Mouse (Mus musculus): ENCODE measurements around the gene Cdhr5. TPM values are rescaled to one million over a fixed set of nuclear protein-coding genes. Genes with fewer than 3 reads are reported as not detected.
A peak's percentile ranks its signal among the peaks of the same experiment; 100 is the strongest.

The Cdhr5 gene
- polyA plus RNA-seq, 1 experiment from 2014 or later = not detected

DNA sequence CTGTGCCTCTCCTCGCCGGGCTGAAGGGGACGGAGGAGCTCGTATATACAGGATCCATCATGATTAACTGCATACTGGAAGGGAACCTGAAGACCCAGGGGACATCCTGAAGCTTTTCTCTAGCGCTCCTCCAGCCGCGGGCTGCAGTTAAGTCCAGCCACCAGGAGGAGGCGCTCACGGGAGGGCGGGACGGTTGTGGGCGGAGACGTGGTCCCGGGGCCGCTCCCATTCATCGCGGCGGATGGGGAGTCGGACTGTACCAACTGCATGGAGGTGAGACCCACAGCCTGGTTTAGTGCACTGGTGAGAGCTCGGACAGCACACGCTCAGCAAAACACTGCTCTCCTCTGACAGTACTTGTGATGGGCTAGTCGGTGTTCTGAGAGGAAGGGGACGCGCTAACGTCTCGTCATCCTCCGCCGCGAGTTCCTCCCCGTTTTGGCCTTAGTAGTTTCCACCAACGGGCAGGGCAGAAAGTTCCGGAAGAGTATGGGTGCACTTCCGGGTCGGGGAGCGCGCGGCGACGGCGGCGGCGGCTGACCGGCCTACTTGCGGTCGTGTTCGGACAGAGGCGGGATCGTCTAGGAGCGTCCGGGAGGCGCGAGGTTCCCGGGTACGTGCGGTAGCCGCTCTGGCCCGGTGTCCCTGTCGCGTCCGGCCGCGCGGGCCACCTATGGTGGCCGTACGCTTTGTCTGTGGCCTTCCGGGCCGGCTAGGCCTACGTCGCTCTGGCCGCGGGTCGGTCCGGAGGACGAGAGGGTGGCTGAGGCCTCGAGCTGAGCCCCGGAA, 48.1 kb downstream of the Cdhr5 start, which contains the start of gene Phrf1:
Phrf1 (plus strand) TSS at position 506 of the 789 bp plus-strand sequence.
- H3K36me3 ChIP-seq (replicated peaks; ENCODE audit: control insufficient read depth, insufficient read depth, low read depth, low read length) = peaks cover 9% of the 10 kb centered on the region
- peak within 1 kb of the TSS; percentile 75 for H3K27ac ChIP-seq (replicated peaks; ENCODE audit: low read depth, low read length)
- no peaks in the 10 kb centered on the region for H3K9me3 ChIP-seq (replicated peaks; ENCODE audit: control insufficient read depth, low read length)
- H3K9ac ChIP-seq (replicated peaks; ENCODE audit: low read length) = peak within 1 kb of the TSS; percentile 98
- ATAC-seq (replicated peaks; ENCODE audit: insufficient number of reproducible peaks, low FRiP score, low TSS enrichment, low read depth) (peak; percentile 89), DNase-seq (ENCODE audit: low spot score) (peak; percentile 92)
- H3K4me1 ChIP-seq (ENCODE audit: control insufficient read depth, insufficient read depth, low read length) = no peaks in the 10 kb centered on the region
- H3K4me3 ChIP-seq (ENCODE audit: low read depth, low read length) = peak within 1 kb of the TSS; percentile 100
- H3K4me2 ChIP-seq (ENCODE audit: low read depth, low read length) = peak within 1 kb of the TSS; percentile 89
- no peaks in the 10 kb centered on the region for H3K27me3 ChIP-seq (ENCODE audit: control insufficient read depth, insufficient read depth, low read length)
- WGBS = under 1% methylated on average over 76 of the region's 76 CpGs

DNA sequence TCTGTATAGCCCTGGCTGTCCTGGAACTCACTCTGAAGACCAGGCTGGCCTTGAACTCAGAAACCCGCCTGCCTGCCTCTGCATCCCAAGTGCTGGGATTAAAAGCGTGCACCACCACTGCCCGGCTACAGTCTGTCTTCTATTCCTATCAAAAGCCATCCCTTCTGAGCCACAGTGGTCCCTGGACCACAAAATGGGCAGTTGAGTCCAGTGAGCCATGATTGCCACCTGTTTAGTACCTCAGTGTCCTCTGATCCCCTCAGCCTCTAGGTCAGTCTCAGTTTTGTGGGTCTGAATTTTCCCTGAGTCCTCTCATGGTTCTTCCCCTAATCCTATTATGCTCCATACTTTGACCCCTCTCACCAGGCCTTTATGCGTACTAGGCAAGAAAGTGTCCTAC, 48.8 kb downstream of the Cdhr5 start:
- DNase-seq (ENCODE audit: low spot score) (no peak), ATAC-seq (replicated peaks; ENCODE audit: insufficient number of reproducible peaks, low FRiP score, low TSS enrichment, low read depth) (no peak)
- H3K27ac ChIP-seq (replicated peaks; ENCODE audit: low read depth, low read length) = no peak overlapping the region
- H3K4me1 ChIP-seq (ENCODE audit: control insufficient read depth, insufficient read depth, low read length) = no peaks in the 10 kb centered on the region
- H3K4me2 ChIP-seq (ENCODE audit: low read depth, low read length) = no peak overlapping the region
- H3K9me3 ChIP-seq (replicated peaks; ENCODE audit: control insufficient read depth, low read length) = no peaks in the 10 kb centered on the region
- no peaks in the 10 kb centered on the region for H3K27me3 ChIP-seq (ENCODE audit: control insufficient read depth, insufficient read depth, low read length)
- peaks cover 7% of the 10 kb centered on the region for H3K36me3 ChIP-seq (replicated peaks; ENCODE audit: control insufficient read depth, insufficient read depth, low read depth, low read length)
- WGBS = 72% methylated on average over 4 of the region's 4 CpGs
- H3K9ac ChIP-seq (replicated peaks; ENCODE audit: low read length) = no peak overlapping the region
- H3K4me3 ChIP-seq (ENCODE audit: low read depth, low read length) = no peak overlapping the region

DNA sequence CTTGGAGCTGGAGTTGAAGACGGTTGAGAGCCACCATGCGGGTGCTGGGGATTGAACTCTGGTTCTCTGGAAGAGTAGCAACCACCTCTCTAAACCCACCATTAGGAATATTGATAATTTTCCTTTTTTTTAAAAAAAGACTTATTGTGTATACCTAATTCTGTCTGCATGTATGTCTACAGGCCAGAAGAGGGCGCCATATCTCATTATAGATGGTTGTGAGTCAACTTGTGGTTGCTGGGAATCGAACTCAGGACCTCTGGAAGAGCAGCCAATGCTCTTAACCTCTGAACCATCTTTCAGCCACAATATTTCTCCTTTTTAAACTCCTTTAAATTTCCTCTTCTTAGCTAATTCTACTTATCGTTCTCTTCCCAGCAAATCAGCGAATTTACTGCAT, 50.1 kb downstream of the Cdhr5 start:
- no peak overlapping the region for H3K4me3 ChIP-seq (ENCODE audit: low read depth, low read length)
- H3K9me3 ChIP-seq (replicated peaks; ENCODE audit: control insufficient read depth, low read length) = no peaks in the 10 kb centered on the region
- no peak overlapping the region for H3K27ac ChIP-seq (replicated peaks; ENCODE audit: low read depth, low read length)
- no peak for DNase-seq (ENCODE audit: low spot score)
- peaks cover 6% of the 10 kb centered on the region; the same call in 1 of the 2 replicates for H3K4me1 ChIP-seq (ENCODE audit: control insufficient read depth, insufficient read depth, low read length)
- WGBS = 79% methylated on average over 6 of the region's 6 CpGs
- no peak overlapping the region for H3K4me2 ChIP-seq (ENCODE audit: low read depth, low read length)
- H3K36me3 ChIP-seq (replicated peaks; ENCODE audit: control insufficient read depth, insufficient read depth, low read depth, low read length) = no peaks in the 10 kb centered on the region; the same call in 1 of the 2 replicates
- ATAC-seq (replicated peaks; ENCODE audit: insufficient number of reproducible peaks, low FRiP score, low TSS enrichment, low read depth) = no peak
- no peaks in the 10 kb centered on the region for H3K27me3 ChIP-seq (ENCODE audit: control insufficient read depth, insufficient read depth, low read length)
- no peak overlapping the region for H3K9ac ChIP-seq (replicated peaks; ENCODE audit: low read length)

DNA sequence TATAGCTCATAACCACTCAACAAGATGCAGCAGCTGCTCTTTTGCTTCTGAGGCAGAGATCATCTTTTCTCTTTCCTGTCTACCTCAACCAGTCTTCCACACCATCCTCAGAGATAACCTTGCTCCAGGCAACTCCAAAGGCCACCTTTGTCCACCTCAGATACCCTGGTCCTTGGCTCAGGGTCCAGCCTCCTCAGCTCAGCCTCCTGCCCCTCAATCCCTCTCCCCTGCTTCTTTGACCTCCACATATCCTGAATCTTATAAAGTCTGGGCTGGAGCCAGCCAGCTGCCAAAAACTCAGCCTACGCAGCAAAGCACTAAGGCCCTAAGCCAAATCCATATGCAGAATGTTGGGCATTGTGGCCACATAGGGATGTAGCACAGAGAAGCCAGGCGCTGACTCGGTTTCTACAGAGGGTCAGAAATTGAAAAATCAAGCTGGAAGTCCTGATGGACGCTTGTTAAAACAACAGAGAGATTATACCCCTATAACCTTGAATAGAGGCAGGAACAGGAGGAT, 53.8 kb downstream of the Cdhr5 start:
- Histone ChIP-seq H3K4me2 (ENCODE audit: low read depth, low read length) (no peak overlapping the region), H3K4me3 (ENCODE audit: low read depth, low read length) (no peak overlapping the region), H3K36me3 (replicated peaks; ENCODE audit: control insufficient read depth, insufficient read depth, low read depth, low read length) (no peaks in the 10 kb centered on the region), H3K9me3 (replicated peaks; ENCODE audit: control insufficient read depth, low read length) (no peaks in the 10 kb centered on the region), H3K27me3 (ENCODE audit: control insufficient read depth, insufficient read depth, low read length) (no peaks in the 10 kb centered on the region), H3K4me1 (ENCODE audit: control insufficient read depth, insufficient read depth, low read length) (peaks cover 6% of the 10 kb centered on the region; the same call in 1 of the 2 replicates), H3K9ac (replicated peaks; ENCODE audit: low read length) (no peak overlapping the region; the same call in 1 of the 2 replicates), H3K27ac (replicated peaks; ENCODE audit: low read depth, low read length) (0 out of 2 replicates have a peak overlapping the region, but pooled peaks have one; percentile 59)
- DNase-seq (ENCODE audit: low spot score) = no peak
- no peak for ATAC-seq (replicated peaks; ENCODE audit: insufficient number of reproducible peaks, low FRiP score, low TSS enrichment, low read depth)
- 89% methylated on average over 4 of the region's 4 CpGs for WGBS

DNA sequence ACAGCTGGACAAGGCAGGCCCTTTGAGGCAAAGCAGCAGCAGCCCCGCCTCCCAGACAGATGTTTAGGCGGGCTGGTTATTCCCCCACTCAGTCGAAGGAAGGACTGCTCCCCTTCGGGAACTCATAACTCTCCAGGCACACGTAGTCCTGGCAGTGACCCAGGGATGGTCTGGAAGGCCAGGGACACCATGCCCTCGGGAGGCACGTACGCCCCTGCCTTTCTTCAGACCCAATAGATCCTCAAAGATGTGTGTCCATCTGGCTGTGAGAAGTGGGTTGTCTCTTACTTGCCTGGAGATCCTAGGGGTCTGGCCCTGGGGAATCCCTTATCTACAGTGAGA, 54.5 kb downstream of the Cdhr5 start:
- Histone ChIP-seq H3K4me1 (ENCODE audit: control insufficient read depth, insufficient read depth, low read length) (peaks cover 6% of the 10 kb centered on the region; the same call in 1 of the 2 replicates), H3K9ac (replicated peaks; ENCODE audit: low read length) (peak overlapping the region; percentile 54), H3K4me2 (ENCODE audit: low read depth, low read length) (peak overlapping the region; percentile 54), H3K4me3 (ENCODE audit: low read depth, low read length) (peak overlapping the region; percentile 22), H3K27me3 (ENCODE audit: control insufficient read depth, insufficient read depth, low read length) (no peaks in the 10 kb centered on the region), H3K9me3 (replicated peaks; ENCODE audit: control insufficient read depth, low read length) (no peaks in the 10 kb centered on the region), H3K36me3 (replicated peaks; ENCODE audit: control insufficient read depth, insufficient read depth, low read depth, low read length) (no peaks in the 10 kb centered on the region), H3K27ac (replicated peaks; ENCODE audit: low read depth, low read length) (peak overlapping the region; percentile 59)
- DNase-seq (ENCODE audit: low spot score) (no peak), ATAC-seq (replicated peaks; ENCODE audit: insufficient number of reproducible peaks, low FRiP score, low TSS enrichment, low read depth) (0 out of 2 replicates have a peak, but pooled peaks have one; percentile 1)
- 14% methylated on average over 8 of the region's 8 CpGs for WGBS

DNA sequence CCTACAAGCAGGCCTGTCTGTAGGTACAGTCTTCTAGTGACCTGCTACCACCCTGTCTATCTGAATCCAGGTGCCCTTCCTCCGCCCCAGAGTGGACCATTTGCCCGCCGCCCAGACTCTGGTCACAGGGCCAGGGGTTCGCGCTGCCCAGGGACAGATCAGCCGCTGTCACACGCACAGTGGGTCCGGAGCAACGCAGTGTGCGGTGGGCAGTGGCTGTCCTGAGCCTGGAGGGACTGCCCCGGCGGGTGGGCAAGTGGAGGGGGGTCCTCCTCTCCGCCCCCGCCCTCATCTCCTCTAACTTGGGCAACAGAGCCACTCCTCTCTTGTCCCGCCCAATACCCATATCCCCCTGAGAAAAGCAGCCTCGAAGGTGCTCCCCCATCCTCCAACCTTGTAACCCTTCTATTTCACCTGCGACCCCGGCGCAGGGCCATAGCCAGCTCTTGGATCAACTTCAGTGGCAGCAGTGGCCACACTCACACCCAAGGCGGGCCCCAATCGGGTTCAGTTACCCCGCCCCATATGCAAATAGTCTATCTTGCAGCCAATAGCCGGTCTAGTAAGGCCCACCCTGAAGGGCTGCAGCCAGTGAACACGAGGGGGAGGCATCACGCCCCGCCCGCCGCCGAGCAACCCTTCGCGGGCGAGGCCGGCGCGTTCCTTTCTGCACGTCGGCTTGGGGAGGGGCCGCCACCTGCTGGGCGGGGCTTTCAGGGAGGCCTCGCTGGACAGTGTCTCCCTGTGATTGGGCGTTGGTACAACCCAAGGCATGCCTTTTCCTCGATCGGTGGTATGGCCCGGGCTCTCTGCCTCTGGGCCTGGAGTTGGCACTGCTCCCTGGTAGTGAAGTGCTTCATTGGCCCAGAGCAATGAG, 55.1 kb downstream of the Cdhr5 start:
- peak overlapping the region; percentile 59 for H3K27ac ChIP-seq (replicated peaks; ENCODE audit: low read depth, low read length)
- no peaks in the 10 kb centered on the region for H3K36me3 ChIP-seq (replicated peaks; ENCODE audit: control insufficient read depth, insufficient read depth, low read depth, low read length)
- H3K9me3 ChIP-seq (replicated peaks; ENCODE audit: control insufficient read depth, low read length) = no peaks in the 10 kb centered on the region
- no peaks in the 10 kb centered on the region for H3K27me3 ChIP-seq (ENCODE audit: control insufficient read depth, insufficient read depth, low read length)
- ATAC-seq (replicated peaks; ENCODE audit: insufficient number of reproducible peaks, low FRiP score, low TSS enrichment, low read depth) (peak; percentile 96), DNase-seq (ENCODE audit: low spot score) (peak; percentile 99)
- peaks cover 7% of the 10 kb centered on the region; the same call in 1 of the 2 replicates for H3K4me1 ChIP-seq (ENCODE audit: control insufficient read depth, insufficient read depth, low read length)
- peak overlapping the region; percentile 88 for H3K4me2 ChIP-seq (ENCODE audit: low read depth, low read length)
- H3K9ac ChIP-seq (replicated peaks; ENCODE audit: low read length) = peak overlapping the region; percentile 54
- H3K4me3 ChIP-seq (ENCODE audit: low read depth, low read length) = peak overlapping the region; percentile 52
- 3% methylated on average over 44 of the region's 44 CpGs for WGBS

DNA sequence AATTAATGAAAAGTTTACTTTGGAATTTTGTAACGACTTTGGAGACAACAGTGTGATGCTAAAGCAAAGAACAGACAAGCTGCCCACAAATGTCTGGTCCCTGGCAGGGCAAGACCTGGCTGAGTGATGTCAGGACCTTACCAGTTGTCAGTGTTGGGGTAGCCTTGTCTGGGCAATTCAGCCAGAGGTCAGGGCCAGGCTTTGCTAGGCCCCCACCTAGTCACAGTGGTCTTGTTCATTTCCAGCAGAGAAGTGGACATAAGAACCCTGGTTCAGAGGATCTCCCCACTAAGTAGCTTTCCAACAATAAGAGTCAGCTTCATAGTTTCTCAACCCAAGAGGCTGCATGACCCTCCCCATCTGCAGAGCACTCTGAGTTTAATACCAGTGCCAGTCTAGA, 56.2 kb downstream of the Cdhr5 start:
- H3K4me3 ChIP-seq (ENCODE audit: low read depth, low read length) = no peak overlapping the region
- H3K4me2 ChIP-seq (ENCODE audit: low read depth, low read length) = no peak overlapping the region; the same call in 1 of the 2 replicates
- no peak overlapping the region for H3K9ac ChIP-seq (replicated peaks; ENCODE audit: low read length)
- WGBS = 78% methylated on average over 1 of the region's 1 CpGs
- no peaks in the 10 kb centered on the region for H3K9me3 ChIP-seq (replicated peaks; ENCODE audit: control insufficient read depth, low read length)
- H3K4me1 ChIP-seq (ENCODE audit: control insufficient read depth, insufficient read depth, low read length) = peaks cover 9% of the 10 kb centered on the region; the same call in 1 of the 2 replicates
- DNase-seq (ENCODE audit: low spot score) (no peak), ATAC-seq (replicated peaks; ENCODE audit: insufficient number of reproducible peaks, low FRiP score, low TSS enrichment, low read depth) (no peak)
- H3K27ac ChIP-seq (replicated peaks; ENCODE audit: low read depth, low read length) = no peak overlapping the region
- no peaks in the 10 kb centered on the region for H3K27me3 ChIP-seq (ENCODE audit: control insufficient read depth, insufficient read depth, low read length)
- H3K36me3 ChIP-seq (replicated peaks; ENCODE audit: control insufficient read depth, insufficient read depth, low read depth, low read length) = no peaks in the 10 kb centered on the region
